Mouse (Mus musculus) adrenal gland, postnatal 25 days (tissue): ENCODE data around the gene Cd302. TPM values are rescaled to one million over a fixed set of nuclear protein-coding genes. Genes with fewer than 3 reads are reported as not detected.
A peak's percentile ranks its signal among the peaks of the same experiment; 100 is the strongest.

Source experiments
- DNase-seq: peaks from one replicate; pipeline ENCODE4 v3.0.0; 2021; ENCODE audit warnings: mixed read lengths
- total RNA-seq: library from RNA; stranded (reverse); gene quantifications from 2 replicates; pipeline ENCODE4 v1.2.3, GENCODE M21; 2021

Gene Cd302
- total RNA-seq, 1 experiment from 2014 or later, result 27.7 TPM

DNA sequence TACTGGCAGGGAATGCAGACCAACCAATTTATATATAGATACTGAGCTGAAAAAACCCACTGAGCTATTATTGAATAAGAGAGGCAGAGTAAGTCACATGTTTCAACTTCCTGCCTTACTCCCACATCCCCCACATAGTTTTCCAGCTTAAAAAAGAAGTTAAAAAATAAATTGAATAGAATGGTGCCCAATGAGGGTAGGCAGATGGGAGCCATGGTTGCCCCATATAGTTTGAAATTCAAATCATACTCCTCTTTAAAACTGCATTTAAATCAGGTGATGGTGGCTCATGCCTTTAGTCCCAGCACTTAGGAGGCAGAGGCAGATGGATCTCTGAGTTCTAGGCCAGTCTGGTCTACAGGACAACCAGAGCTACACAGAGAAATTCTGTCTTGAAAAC, 30.8 kb downstream of the Cd302 start:
- DNase-seq, result no peak

DNA sequence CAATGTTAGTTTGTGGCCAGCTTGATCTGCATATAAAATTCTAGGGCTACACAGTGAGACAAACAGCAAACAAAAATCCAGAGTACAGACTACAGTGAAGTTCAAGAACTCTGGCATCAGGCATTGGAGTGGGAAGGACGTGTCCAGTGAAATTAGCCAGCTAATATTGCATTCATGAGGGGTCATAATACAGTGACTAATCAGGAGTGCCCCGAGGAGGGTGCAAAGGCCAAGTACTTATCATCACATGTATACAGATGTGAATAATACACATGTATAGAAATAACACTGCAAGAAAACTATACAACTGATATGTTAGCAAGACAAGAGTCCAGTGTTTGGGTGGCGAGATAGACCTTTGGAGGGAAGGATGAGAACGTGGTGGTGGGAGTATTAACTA, 31.5 kb downstream of the Cd302 start:
- DNase-seq, result no peak

DNA sequence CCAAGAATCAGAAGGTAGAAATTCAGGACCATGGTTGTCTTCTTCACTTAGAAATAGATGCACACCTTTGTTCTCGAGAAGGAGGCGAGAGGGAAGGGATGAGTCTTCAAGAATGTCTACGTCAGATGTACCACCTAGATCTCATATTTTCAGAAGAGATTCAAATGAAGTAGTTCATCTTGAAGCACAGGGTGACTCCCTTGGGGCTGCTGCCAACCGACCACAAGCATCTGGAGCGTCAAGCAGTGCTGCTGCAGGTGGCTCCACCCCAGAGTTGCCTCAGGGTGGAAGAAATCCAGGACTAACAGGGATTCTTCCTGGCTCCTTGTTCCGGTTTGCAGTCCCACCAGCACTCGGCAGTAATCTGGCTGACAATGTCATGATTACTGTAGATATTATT, 49.8 kb downstream of the Cd302 start:
- DNase-seq, result no peak

DNA sequence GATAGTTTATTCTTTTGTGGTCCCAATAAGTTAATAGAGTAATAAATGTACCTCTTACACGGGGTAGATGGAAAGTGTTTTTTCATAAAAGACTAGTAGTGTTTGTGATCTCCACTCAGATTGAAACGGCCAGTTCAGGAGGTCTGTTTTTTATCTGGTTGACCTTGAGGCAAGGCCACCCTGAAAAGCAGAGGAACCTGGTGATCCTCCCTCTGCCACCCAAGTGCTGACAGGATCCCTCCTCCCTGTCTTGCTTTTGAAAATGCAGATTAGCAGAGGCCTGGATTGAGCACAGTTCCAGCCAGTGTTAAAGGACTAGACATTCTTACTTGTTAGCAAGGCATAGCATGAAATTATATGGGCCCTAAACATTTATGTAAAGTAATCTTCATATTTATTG, 51.1 kb downstream of the Cd302 start:
- peak; percentile 19 for DNase-seq

DNA sequence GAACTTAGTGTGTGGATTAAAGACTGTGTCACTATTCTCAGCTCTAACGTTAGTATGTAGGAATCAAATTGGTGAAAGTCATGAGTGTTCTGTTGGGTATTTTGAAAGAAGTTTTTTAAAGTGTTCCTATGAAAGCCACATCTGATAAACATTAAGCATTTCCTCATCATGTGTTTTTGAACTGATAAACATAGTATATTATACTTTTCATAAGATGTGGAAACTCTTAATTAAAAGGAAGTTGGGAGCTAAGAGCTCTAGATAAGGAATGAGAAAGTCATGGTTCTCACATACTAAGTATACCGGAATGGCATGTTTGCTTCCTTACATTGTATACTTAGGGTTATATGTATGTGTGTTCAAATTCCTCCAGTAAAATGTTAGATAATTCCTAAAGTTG, 53.9 kb downstream of the Cd302 start:
- DNase-seq, result no peak

DNA sequence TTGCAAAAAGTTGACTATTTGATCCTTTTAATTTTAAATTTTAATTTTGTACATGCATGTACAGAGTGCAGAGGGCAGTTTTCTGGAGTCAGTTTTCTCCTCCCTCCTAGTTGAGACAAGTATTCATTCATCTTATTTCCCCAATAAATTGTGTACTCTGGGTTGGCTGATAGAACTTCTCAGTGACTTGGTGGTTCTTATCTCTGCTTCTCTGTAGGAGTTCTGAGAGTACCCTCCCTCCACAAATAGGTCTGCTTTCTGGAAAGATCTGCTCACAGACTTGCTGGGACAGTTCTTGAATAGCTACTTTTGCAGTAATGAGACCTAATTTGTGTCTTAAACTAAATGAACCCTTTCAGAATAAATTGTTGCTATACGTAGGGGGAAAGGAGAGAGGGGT, 55.8 kb downstream of the Cd302 start:
- no peak for DNase-seq

DNA sequence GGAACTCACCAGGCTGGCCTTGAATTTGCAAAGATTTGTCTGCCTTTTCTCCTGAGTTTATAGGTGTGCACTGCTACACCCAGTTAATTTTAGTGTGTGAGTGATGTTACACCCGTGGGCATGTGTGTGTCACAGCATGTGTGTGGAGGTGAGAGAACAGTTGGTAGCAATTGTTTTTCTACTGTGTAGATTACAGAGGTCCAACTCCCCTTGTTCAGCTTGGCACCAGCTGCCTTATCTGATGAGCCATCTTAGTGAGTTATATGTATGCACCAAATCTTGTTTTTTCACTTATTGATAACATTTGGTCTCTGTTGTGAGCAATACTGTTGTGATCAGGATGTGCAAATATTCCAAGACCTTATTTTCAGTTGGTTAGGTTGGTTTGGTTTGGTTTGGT, 60.8 kb downstream of the Cd302 start:
- no peak for DNase-seq

DNA sequence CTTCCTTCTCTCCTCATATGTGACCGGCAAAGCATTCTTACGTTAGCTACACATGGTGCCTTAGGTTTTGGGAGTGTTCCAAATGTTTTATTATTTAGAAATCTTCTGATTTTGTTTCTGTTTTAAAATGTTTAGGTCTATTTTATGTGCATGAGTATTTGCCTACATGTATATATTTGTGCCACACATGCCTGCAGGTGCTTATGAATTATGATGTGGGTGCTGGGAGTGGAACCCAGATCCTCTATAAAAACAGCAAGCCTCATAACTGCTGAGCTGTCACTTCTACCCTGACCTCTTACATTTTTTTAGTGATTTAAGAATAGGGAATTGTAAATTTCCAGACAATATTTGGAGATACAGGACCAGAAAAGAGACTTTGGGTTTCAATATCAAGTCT, 62.3 kb downstream of the Cd302 start:
- DNase-seq, result no peak

DNA sequence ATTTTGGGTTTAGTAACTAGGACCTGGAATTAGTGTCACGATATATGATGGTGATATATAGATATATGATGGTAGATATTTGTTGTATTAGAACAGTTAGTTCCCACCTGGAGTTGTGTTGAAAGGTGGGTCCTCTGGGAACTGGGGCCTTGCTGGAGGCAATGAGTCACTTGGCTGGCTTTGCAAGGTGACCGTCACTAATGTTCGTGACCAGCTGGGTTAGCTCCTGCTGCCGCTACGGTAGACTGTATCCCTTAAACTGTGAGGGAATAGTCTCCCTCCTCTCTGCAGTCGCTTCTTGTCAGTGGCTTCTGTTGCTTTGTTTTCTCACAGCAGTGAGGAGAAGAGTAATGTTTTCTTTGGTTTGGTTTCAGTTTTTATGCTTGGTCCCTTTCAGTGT, 63.1 kb downstream of the Cd302 start:
- DNase-seq, result peak; percentile 37

DNA sequence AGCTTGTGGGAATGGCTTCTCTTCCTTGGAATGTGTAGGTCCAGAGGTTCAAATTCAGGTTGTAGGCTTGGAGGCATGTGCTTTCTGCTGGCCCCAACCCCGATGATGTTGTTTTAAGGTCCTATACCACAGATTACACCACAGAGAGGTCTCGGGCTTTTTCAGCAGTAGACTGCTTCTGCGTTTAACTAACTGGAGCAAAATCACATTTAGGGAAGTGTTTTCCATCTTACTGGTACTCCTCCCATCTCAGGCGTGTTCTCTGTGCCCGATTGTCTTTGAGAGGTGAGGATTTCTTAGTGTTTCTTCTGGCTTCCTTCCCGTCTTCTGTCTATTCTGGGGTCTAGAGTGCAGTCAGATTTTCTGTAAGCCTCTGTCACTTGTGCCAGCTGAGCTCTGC, 66.7 kb downstream of the Cd302 start:
- DNase-seq, result no peak

DNA sequence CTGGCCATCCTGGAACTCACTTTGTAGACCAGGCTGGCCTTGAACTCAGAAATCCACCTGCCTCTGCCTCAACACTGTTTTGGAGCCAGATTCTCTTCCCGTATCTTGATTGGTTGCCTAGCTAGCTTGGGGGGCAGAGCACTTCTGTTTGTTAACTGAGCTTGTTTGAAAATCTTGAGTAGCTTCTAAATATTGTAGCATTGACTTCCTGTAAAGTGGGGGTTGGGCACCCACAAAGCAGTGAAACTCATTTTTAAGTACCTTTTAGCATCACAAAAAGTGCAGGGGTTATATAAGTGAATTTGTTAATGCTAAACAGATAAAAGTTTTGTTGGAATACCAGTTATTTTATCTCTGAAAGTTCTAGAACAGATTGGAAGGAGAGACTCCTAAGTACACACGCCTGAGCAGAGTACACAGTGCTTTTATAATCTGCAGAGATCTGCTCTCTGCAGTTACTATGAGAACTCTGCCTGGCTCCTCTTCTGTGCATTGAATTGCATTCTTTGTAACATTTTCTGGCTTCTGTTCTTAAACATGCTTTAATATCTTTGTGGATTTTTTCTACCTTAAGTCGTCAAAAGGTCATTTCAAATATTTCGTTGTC, 67.6 kb downstream of the Cd302 start:
- no peak for DNase-seq

DNA sequence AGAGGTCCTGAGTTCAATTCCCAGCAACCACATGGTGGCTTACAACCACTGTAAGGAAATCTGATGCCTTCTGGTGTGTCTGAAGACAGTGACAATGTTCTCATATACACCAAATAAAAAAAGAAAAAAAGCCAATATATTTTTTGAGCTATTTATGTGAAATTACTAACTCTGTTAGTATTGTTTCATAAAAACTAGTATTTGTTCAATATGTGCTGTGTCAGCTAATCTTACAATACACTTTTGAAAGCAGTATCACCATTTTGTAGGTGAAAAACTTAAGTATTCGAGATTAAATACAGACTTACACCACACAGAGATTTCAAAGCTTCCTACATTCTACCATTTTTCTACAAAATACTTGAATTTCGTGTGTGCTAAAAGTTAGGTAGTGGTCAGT, 69.6 kb downstream of the Cd302 start:
- DNase-seq, result no peak

DNA sequence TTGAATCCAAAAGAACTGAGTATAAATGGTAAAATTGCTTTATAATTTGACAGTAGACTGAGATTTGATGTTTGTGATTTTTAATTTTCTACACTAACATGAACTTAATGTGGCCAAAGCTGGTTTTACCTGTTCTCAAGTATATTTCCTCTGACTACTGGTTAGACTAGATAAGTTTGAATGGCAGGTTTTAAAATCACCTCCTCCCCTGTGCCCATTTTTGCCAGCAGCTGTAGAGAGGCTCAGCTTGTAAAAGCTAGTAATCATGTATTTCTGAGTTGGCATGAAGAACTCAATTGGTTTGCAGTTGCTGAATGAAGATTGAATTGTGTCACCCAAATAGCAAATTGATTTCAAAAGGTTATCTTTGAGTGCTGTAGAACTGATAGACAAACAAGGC, 71.8 kb downstream of the Cd302 start:
- DNase-seq, result no peak

DNA sequence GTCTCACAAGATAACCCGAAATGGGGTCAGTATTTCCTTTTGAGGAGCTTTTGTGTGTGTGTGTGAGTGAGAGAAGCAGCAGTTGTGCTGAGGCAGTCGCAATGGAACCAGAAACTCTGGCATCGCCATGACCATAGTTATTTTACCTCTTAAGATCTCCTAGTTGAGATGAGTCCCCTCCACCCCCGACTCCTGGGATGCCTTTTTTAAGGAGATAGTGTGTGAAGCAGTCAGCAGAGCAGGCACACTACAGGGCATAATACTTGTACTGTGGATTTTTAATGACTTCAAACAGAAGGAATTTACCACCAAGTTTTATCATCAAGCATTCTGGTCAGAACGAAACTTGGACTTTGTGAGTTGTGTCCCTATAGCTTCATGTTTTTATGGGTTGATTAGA, 73.5 kb downstream of the Cd302 start:
- no peak for DNase-seq

DNA sequence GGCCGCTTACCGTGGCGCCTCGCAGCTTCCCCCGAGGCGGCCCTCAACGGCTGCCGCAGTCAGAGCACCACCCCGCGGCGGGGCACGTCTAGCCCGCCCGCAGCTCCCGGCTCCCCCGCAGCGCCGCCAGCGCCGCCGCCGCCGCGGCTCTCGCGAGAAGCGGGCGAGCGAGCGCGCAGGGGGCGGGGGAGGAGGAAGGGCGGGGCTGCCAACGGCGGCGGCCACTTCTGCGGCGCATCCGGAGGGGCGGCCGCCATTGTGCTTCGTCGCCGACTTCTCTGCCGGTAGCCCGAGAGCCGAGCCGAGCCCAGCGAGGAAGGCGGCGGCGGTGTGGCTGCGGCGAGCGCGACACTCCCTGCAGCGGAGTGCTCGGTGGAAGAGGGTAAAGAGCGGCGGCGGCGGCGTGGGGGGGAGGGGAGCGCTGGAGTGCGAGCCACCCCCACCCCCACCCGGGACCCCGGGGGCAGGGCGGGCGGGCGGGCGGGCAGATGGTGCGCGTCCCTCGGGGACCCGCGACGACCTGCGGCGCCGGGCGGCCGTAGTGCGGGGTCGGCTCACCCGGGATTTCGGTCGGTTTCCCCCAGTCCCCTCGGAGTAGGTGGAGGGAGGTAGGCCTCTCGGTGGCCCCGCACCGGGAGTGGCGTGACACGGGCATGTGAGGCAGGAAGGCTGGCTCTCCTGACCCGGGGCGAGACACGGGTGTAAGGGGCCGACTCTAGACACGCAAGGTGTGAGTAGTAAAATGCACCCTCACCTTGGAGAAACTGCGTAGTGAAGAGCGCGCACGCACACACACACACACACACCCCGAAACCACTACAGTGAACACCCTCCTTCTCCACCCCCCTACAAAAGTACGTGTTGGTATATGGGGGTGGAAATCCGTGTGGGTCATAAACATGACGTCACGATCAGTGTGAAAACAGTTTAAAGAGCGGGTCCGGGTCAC, 74.3 kb downstream of the Cd302 start, which contains the start of the genes Baz2b and March7:
Baz2b (minus strand) TSS at position 137 of the 949 bp plus-strand sequence.
March7 (plus strand) TSS at position 185 of the 949 bp plus-strand sequence.
- DNase-seq, result peak; percentile 90

DNA sequence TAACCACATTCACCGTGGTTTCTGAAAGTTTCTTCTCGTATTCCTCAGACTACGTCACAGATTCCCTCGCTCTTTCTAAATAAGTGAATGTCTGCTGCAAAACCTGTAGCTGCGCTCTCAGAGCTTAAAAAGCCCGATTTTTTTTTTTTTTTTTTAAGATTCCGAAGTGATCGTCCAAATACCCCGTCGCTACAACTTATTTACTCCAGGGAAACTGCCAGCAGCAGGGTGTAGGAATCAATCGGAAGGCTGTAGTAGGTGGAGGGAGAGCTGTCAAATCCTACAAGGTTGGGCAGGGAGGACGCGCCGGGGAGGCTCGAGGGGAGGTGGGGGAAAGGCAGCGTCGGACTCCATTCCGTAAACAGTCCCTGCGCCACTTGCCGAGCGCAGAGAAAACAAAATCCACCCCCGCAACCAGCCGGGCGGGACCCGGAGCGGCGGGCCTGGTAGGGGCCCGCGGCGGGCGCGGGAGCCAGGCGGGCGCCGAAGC, 75.1 kb downstream of the Cd302 start:
- DNase-seq, result peak; percentile 59

DNA sequence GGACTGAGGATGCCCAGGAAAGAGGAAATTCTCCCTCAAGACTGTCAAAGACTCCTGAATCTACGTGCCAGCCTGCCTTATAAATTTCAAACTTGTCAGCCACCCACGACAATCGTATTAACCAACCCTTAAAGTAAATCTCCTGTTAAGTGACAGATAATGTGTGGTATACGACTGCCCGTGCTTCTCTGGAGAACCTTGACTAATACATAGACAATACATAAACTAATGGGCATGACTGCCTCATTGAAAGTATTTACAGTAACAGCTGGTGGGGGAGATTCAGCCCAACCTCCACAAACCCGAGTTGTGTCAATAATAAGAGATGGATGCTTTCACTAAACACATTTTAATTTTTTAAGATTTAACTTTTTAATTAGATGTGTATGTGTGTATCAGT, 78.5 kb downstream of the Cd302 start:
- DNase-seq, result no peak

DNA sequence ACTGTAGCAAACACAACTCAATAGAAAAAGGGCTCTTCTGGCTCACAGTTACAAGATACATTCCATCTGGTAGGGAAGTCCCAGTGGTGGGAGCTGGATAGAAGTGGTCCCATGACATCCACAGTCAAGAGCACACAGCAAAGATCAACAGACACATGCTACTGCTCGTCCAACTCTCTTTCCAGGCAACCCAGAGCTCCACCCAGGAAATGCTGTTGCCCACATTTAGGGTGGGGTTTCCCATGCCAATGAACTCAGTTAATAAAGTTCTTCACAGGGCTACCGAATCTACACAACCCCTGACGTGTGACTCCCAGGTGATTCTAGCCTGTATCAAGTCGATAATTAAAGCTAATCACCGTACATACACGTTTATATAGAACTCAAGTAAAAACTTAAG, 80.1 kb downstream of the Cd302 start:
- no peak for DNase-seq

DNA sequence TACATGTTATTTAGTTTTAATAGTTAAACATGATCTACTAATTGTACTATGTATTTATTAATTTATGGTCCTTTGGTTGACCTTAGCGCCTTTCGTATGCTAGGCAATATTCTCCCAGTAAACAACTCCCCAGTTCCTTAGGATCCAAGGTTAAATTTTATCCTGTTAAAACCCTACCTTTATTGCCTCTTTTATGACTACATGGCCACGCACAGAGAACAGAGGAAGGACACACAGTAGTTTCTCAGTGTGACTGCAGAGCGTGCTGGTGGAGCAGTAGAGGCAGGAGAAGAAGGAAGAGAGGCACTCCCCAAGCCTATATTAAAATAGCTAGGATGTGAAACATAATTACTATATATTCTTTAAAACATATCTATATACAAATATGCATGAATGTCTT, 80.6 kb downstream of the Cd302 start:
- DNase-seq, result no peak

DNA sequence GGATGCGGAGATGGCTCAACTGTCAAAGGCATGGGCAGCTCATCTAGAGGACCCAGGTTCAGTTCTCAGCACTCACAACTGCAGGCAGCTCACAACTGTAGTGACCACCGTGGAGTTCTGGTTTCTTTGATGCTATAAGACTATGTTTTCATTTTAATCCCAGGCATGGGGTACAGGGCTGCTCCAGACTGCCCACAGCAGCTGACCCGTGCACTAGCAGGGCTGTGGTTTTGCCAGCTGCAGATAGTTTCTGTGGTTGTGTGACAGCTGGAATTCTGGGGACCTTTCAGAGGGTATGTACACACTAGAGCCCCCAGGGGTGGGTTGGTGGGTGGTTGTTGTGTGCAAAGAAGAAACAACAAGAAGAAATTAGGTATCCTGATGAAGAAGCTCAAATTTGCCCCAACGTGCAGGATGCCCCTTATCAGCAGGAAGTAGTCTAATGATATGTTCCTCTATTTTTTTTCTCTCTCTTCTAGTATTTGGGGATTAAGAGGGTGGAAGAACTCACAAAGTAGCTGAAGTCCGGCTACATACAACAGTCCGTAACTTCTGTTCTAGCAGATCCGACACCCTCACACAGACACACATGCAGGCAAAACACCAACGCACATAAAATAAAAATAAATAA, 81.3 kb downstream of the Cd302 start:
- no peak for DNase-seq
